Mouse (Mus musculus): ENCODE data around the gene Sirt3. TPM values are rescaled to one million over a fixed set of nuclear protein-coding genes. Genes with fewer than 3 reads are reported as not detected.

Gene Sirt3
- polyA plus RNA-seq, 1 experiment: 99.4 TPM

GRCm38 (mm10) chr7:140820173-140820572 is 61.9 kb downstream of the Sirt3 start:
- TF ChIP-seq CTCF (IDR thresholded peaks at IDR 0.05; ENCODE audit: borderline replicate concordance, insufficient read depth, low read depth, low read length) (no peak), POLR2A (IDR thresholded peaks at IDR 0.05; ENCODE audit: borderline replicate concordance, insufficient read depth, low read length) (no peak)
- H3K4me3 ChIP-seq (replicated peaks; ENCODE audit: insufficient read depth, low read depth, low read length): no peak overlapping the region
- peaks cover 3% of the 10 kb centered on the region; the same call in 1 of the 2 replicates for H3K4me1 ChIP-seq (ENCODE audit: control insufficient read depth, insufficient read depth, low read length)
- no peaks in the 10 kb centered on the region for H3K27me3 ChIP-seq (ENCODE audit: control insufficient read depth, insufficient read depth, low read length)
- WGBS: 45% methylated on average over 4 of the region's 4 CpGs
- H3K27ac ChIP-seq (ENCODE audit: insufficient read depth, low read length): no peak overlapping the region
- no peak for DNase-seq

Other genes with a start within 250 kb of the Sirt3 start
- not detected in 2 replicates for gene Olfr53, start 235.9 kb downstream of the Sirt3 start, polyA plus RNA-seq (2012; rRNA removed)
- not detected in 2 replicates for gene Olfr539, start 222.4 kb downstream of the Sirt3 start, polyA plus RNA-seq (2012; rRNA removed)
- gene Olfr45, start 200.4 kb downstream of the Sirt3 start, polyA plus RNA-seq (2012; rRNA removed): not detected in 2 replicates
- gene Olfr541, start 185.0 kb downstream of the Sirt3 start, polyA plus RNA-seq (2012; rRNA removed): not detected in 2 replicates
- 0.18 and 0.25 TPM in 2 replicates for gene Cyp2e1, start 118.6 kb downstream of the Sirt3 start, polyA plus RNA-seq (2012; rRNA removed)
- 0.11 and 0.79 TPM in 2 replicates for gene Syce1, start 94.5 kb downstream of the Sirt3 start, polyA plus RNA-seq (2012; rRNA removed)
- 13.2 and 14.5 TPM in 2 replicates for gene Zfp941, start 60.1 kb downstream of the Sirt3 start, polyA plus RNA-seq (2012; rRNA removed)
- 0.38 and 0.62 TPM in 2 replicates for gene Urah, start 47.3 kb downstream of the Sirt3 start, polyA plus RNA-seq (2012; rRNA removed)
- gene Scgb1c1, start 36.8 kb downstream of the Sirt3 start, polyA plus RNA-seq (2012; rRNA removed): not detected in 2 replicates
- 0.13 TPM in 1 of 2 replicates, not detected in the other for gene Odf3, start 34.5 kb downstream of the Sirt3 start, polyA plus RNA-seq (2012; rRNA removed)
- gene Gm45785, start 26.0 kb downstream of the Sirt3 start, polyA plus RNA-seq (2012; rRNA removed): 0.15 and 0.25 TPM in 2 replicates
- 71.1 and 74.7 TPM in 2 replicates for gene Ric8a, start 25.4 kb downstream of the Sirt3 start, polyA plus RNA-seq (2012; rRNA removed)
- gene Bet1l, start 24.7 kb downstream of the Sirt3 start, polyA plus RNA-seq (2012; rRNA removed): 30.8 TPM in 2 replicates
- gene Psmd13, start 341 bp downstream of the Sirt3 start, polyA plus RNA-seq (2012; rRNA removed): 107 and 109 TPM in 2 replicates
- 4.9 and 7.9 TPM in 2 replicates for gene Cox8b, start 18.1 kb upstream of the Sirt3 start, polyA plus RNA-seq (2012; rRNA removed)
- 0.18 and 0.54 TPM in 2 replicates for gene Nlrp6, start 38.6 kb upstream of the Sirt3 start, polyA plus RNA-seq (2012; rRNA removed)
- gene Pgghg, start 59.1 kb upstream of the Sirt3 start, polyA plus RNA-seq (2012; rRNA removed): 5.6 and 6.6 TPM in 2 replicates
- gene Ifitm5, start 68.0 kb upstream of the Sirt3 start, polyA plus RNA-seq (2012; rRNA removed): 0.16 TPM in 1 of 2 replicates, not detected in the other
- gene Gm45717, start 73.6 kb upstream of the Sirt3 start, polyA plus RNA-seq (2012; rRNA removed): not detected in 2 replicates
- gene Ifitm2, start 73.7 kb upstream of the Sirt3 start, polyA plus RNA-seq (2012; rRNA removed): 31.7 and 35.3 TPM in 2 replicates
- 19.9 and 20.0 TPM in 2 replicates for gene Ifitm1, start 84.9 kb upstream of the Sirt3 start, polyA plus RNA-seq (2012; rRNA removed)
- 44.4 and 47.9 TPM in 2 replicates for gene Ifitm3, start 128.5 kb upstream of the Sirt3 start, polyA plus RNA-seq (2012; rRNA removed)
- 0.56 and 0.87 TPM in 2 replicates for gene Ifitm6, start 135.6 kb upstream of the Sirt3 start, polyA plus RNA-seq (2012; rRNA removed)
- gene Gm17387, start 146.8 kb upstream of the Sirt3 start, polyA plus RNA-seq (2012; rRNA removed): not detected in 2 replicates
- gene B4galnt4, start 178.8 kb upstream of the Sirt3 start, polyA plus RNA-seq (2012; rRNA removed): 79.0 and 90.6 TPM in 2 replicates
- 9.6 and 11.2 TPM in 2 replicates for gene Pkp3, start 195.9 kb upstream of the Sirt3 start, polyA plus RNA-seq (2012; rRNA removed)
- 2.8 and 4.1 TPM in 2 replicates for gene Sigirr, start 218.3 kb upstream of the Sirt3 start, polyA plus RNA-seq (2012; rRNA removed)
- 0.08 TPM in 1 of 2 replicates, not detected in the other for gene Ano9, start 235.5 kb upstream of the Sirt3 start, polyA plus RNA-seq (2012; rRNA removed)
- gene Ptdss2, start 240.1 kb upstream of the Sirt3 start, polyA plus RNA-seq (2012; rRNA removed): 62.4 and 64.2 TPM in 2 replicates

Measured in cerebellum, adult 2 months (tissue).